Mouse (Mus musculus) inflammation-experienced regulatory T-cells, adult 6 months (primary cell): ENCODE results near the gene Clptm1. TPM values are rescaled to one million over a fixed set of nuclear protein-coding genes. Genes with fewer than 3 reads are reported as not detected.

Source experiments
- ATAC-seq: one replicate; pipeline ENCODE4 v1.8.0; 2017
- polyA plus RNA-seq, 3 experiments: library from polyadenylated mRNA; unstranded; fragments of 100-300 nt; shearing (Covaris generic); gene quantifications; one replicate each; pipeline ENCODE4 v1.2.1; 2017

Clptm1 gene
- polyA plus RNA-seq: 10 to 100 TPM; 21.4 to 44.1 (median 27.2) TPM

GRCm38 (mm10) chr7:19664955-19665841, at the start of gene Clptm1:
Clptm1 (minus strand) TSS chr7:19665033.
- peak; percentile 68 for ATAC-seq

DNA sequence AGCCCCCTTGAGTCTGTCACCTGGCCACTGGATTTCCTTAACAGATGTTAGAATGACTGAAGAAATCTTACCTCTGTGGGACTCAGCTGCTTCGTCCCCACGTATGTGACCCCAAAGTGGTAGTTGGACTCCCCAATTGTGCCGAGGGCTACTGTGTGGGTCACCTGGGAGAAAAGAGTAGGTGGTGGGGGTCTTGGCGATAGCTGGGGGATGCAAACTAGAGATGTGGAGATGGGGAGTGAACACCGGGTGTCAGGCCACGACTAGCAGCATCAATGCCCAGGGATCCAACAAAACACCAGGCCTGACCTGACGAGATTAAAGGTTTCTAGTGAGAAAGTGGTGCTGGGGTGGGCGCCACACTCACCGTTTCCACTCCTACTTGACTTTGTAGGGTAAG, 48.8 kb upstream of the Clptm1 start:
- no peak for ATAC-seq

DNA sequence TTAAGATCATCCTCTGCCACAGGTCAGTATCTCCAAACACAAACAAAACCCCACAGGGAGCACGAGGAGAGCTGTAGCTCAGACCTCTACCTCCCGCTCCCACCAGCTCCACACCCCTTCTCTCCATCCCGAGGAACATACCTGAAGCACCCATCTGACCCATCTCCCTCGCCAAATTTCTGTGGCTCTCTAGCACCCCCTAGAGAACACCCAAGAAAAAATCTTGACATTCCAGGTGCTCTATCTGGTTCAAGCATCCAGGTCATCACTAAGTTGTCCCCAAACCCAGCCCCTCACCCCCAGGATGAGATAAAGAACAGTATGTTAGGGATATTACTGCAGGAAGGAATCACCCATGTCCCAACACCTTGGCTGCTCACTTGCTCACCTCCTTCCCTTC, 48.4 kb upstream of the Clptm1 start:
- ATAC-seq: no peak

DNA sequence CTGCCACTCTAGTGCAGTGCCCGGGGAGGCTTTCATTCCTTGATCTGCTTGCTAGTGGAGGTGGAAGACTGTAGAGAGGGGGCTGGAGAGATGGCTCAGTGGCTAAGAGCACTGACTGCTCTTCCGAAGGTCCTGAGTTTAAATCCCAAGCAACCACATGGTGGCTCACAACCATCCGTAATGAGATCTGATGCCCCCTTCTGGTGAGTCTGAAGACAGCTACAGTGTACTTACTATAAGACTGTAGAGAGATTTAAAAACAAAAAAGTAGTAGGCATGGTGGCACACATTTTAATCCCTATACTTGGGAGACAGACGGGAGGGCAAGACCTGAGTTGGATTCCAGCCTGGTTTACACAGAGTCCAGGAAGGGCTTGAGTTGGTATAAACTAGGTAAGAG, 47.6 kb upstream of the Clptm1 start:
- ATAC-seq: no peak

DNA sequence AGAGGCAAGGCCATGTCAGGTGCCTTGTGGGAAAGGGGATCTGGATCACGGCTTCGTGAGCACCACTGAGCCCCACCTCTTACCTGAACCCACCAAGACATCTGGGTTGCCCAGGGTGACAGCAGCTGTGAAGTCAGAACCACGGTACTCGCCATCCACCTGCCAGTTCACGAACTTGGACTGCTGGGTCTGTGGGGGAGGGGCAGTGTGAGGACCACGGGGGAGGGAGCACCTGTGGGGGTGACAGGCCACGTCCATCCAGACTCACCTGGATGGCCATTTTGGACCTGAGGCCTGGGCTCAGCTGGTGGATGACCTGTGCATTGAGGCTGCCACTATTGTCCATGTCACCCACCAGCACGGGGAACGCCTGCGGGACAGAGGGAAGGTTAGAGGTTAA, 45.8 kb upstream of the Clptm1 start:
- ATAC-seq: no peak

GRCm38 (mm10) chr7:19705271-19705670, 40.4 kb upstream of the Clptm1 start:
- no peak for ATAC-seq

- ATAC-seq: no peak
These were observed 39.6 kb upstream of the Clptm1 start for GRCm38 (mm10) chr7:19704475-19704874.

DNA sequence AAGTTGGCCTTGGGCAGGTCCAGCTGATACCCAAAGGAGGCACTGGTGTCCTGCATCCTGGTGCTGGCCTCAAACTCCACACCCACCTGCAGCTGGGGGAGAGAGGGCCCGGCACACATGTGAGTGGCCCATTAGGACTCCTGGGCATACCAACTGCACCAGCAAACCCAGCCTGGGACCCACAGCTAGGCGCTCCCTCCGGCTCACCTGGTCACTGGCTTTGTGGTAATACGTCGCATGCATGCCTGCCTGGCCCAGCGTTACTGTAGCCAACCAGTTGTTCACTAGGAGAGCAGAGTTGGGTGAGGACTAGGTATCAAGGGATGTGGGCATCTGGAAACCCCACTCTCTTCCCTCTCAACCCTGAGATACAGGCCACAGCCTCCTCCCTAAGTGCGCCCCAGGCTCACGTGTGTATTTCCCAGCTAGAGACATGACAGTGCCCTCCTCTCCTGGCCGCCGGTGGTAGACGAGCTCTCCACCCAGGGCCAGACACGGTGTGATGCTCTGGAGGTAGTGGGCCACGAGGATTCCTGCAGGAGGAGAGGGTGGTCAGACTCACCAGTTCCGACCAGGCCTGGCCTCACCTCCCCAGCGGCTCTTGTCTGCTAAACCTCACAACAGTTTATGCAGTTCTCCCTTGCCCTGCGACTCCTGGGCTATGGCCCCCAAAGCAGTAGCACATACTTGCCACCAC, 38.2 kb upstream of the Clptm1 start:
- ATAC-seq: no peak

DNA sequence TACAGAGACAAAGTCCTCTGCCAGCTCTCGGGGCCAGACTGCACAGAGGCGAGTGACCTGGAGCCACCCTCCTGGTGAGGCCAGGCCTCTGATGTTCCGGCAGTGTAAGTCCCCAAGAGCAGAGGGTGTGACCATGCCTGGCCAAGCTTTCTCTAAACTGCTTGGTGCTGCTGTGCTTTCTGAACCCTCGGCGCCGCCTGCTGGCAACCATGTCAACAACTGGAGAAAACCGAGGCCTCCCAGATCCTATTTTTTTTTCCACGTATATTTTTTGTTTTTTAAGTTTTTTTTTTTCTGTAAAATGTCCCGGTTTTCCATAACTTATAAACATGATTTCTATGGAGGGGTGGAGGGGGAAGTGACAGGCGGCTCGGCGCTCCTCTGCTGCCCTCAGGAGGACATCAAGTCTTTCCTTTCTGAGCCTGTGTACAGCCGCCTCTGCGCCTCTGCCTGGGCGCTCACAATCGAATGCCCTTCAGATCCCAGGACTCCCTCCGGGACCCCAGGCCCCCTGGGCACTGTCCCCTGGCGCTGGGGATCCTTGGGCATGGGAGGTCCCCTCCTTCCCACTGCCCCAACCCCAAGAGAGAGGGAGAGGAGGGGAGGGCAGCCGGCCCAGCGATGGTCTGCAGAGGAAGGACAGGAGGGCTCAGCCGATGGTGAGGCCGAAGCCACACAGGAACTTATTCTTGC, 36.4 kb upstream of the Clptm1 start:
- ATAC-seq: no peak

GRCm38 (mm10) chr7:19700299-19701068, 35.7 kb upstream of the Clptm1 start:
- ATAC-seq: no peak

GRCm38 (mm10) chr7:19699827-19700148, 35.0 kb upstream of the Clptm1 start:
- no peak for ATAC-seq

DNA sequence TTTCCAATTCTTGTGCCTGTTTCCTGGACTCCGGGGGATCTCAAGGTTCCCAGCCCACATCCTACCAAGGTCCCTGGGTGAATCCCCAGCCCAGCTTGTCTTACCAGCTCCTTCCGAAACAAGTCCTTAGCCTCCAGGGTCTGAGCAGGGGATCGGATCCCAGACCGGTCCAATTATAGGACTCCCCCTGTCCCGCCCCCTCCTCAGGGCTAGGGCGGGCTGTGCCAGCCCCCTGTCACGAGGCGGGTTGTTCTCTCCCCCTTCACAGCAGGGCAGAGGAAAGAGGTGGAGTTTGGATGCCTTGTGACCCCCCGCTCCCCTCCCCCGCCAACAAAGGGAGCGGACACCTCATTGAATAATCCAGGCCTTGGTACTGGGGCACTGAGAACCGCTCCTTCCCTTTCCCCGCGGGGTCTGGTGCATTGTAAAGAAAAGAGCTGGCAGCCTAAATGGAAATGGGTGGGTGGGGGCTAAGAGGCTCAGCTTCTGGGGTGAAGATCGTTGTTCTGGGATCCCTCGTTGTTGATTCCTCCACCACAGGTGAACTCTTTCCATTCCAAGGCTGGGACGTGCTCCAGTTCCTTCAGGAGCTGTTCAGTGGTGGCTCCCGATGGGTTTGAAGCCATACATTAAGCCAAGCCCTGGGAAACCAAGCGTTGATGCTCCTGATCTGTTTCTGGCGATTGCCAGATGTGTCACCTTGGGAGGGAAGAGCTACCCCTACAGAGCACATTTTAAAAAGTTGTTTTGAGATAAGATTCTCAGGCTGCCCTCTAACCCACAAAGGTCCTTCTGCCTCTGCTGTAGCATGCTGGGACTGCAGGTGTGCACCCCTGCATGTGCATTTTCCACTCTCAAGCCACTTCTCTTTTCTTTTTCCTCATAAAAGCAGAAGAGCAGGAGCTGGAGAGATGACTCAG, 34.3 kb upstream of the Clptm1 start, which contains the start of gene Apoe:
Gene Apoe, minus strand, starts transcription at position 282 of the 920 bp plus-strand sequence.
- ATAC-seq: no peak

- no peak for ATAC-seq
These were observed 33.4 kb upstream of the Clptm1 start for GRCm38 (mm10) chr7:19697949-19698906.

DNA sequence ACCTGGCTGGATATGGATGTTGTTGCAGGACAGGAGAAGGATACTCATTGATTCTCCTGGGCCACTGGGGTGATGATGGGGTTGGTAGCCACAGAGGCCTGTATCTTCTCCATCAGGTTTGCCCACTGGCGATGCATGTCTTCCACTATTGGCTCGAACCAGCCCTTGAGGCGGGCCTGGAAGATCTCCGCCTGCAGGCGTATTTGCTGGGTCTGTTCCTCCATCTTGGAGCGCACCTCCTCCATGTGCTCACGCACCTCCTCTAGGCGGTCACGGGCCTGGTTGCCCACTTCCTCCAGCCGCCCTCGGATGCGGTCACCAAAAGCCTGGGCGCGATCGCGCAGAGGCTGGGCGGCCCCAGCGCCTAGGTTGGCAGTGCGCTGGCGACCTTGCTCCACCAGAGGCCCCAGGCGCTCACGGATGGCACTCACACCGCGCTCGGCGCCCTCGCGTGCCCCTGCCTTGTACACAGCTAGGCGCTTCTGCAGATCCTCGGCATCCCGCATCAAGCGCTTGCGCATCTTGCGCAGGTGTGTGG, 31.6 kb upstream of the Clptm1 start:
- no peak for ATAC-seq

GRCm38 (mm10) chr7:19695881-19696280, 31.0 kb upstream of the Clptm1 start:
- ATAC-seq: no peak

GRCm38 (mm10) chr7:19695213-19695594, 30.4 kb upstream of the Clptm1 start:
- ATAC-seq: no peak

DNA sequence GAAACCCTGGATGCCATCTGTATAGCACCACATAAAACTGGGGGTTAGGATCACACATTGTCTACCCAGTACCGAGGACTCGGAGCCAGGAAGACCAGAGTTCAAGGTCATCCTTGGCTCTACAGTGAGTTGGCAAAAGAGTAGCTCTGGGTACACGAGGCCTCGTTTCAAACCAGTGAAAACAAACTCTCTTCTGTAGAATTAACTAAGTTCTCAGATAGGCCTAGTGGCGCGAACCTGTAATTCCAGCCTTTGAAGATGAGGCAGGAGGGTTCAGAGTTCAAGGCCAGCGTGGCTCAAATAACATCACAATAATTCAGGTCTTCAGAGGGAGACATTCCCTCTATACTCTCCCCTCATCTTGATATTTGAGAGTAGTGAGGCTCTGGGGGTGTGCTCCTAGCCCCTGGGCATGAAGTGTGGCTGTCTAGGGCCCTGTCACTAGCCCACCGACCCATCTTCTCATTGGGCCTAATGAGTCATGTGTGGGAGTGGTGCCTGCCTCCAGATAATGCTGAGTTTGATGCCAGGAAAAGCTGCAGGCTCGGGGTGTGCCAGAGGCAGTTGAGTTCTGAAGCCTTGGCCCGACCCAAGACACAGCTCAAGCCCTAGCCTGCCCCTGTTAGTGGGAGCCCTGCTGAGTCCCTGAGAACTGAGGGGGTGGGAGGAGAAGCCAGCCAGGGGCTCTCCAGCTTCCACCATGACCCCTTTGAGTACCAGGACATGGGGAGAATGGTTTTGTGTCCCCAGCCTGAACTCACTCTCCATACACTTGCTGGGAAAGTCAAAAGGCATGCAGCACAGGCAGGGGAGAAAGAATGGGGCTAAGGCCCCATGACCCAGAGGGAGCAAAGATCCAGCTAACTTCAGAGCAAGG, 29.7 kb upstream of the Clptm1 start:
- ATAC-seq: no peak

DNA sequence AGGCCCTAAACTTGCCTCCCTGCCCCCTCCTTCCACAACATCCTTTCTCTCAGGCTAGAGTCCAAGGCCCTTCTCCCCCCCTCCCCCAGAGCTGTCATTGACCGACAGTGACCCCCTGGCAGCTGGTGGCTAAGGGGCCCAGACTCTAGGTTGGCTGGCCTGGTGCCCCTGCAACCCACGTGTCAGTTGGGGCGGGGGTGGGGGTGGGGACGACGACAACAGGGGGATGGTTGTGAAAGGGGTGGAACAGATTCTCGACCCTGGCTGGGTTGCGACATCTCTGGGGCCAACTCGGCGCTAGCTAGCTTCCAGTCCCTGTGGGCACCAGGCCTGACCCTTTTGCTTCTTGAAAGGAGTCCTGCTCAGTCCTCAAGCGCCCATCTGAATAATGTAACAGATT, 28.6 kb upstream of the Clptm1 start:
- ATAC-seq: no peak
